Mouse (Mus musculus) kidney, postnatal 25 days (tissue): ENCODE measurements around the gene Rhebl1.
"Not testable (repeated sequence)": the region's sequence is repeated elsewhere in the genome, so short reads cannot be mapped to it uniquely, and the experiment has no call there.

Experiments used
- DNase-seq, 2 experiments: peaks; one replicate each; pipeline ENCODE4 v3.0.0; 2021; ENCODE audit warnings: mixed read lengths in 2 of 2

Gene Rhebl1

DNA sequence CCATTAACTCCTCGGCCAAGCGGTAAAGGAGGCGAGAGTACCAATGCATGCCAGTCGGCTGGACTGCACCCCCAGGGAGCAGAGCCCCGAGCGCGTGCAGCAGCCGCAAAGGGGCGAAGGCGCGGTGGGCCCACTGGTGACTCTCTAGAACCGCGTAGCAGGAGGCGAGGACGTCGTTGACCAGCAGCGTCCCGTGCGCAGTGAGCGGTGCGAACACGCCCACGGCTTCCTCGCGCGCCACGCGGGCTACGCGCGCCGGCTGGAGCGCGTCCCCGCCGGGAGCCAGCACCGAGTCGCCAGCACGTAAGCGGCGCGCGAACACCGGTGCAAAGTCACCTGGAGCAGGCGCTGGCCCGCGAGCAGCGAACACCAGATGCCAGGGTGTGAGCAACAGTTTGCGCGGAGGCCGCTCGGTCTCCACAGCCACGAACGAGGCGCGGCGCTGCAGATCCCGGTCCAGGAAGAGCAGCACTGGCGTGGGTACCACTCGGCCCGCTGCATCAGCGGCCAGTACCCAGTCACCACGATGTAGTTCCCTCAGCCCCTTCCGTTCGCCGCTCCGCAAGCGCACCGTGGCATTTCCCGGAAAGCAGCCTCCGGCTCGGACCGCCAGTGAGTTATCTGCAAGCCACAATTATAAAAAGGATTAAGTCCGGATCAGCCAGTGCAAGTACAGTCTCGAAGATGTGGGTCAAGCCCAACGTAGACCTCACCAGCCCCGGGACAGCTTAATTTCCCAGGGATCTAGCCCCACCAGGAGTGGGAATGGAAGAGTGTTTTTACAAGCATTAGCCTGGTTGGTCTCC is at the start of gene Rhebl1:
Gene Rhebl1 (minus strand): TSS at position 601 of the 806 bp plus-strand sequence.
- peak; percentile 49 to 69 for DNase-seq

DNA sequence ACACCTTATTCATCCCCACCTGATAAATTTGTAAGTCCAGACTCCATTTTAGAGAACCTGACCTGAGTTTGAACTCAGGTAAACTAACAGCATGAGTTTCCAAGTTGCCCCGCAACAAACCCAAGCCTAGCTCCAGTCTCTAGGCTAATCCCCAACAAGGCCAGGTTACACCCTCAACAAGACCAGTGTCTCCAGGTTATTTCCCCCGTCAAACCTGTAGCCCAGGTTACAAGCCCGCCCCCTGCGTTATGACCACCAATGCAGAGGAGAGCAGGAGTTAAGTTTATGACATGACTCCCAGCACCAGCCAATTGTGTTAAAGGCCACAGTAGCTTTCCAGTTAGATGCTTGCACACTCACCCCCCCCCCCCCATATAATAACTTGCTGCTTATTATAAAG is 48.8 kb upstream of the Rhebl1 start:
- DNase-seq, result no peak

DNA sequence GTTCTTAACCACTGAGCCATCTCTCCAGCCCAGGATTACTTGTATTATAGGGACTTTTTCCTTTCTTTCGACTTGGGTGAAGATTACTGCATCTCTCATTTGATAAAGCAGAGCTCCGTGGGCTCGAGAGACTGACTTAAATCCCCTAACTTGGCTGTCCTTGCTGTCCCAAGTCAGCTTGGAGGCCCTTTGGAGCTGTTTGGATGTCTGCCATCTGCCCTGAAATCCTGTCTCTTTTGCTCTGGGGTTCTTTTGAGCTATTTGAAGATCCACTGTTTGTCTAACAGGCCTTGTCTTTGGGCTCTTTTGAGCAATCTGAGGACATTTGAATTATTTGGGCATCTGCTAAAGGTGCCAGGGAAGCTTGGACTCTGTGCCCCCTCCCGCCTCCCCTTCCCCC is 47.7 kb upstream of the Rhebl1 start:
- peak in 1 of 2 experiments; percentile 15 for DNase-seq

DNA sequence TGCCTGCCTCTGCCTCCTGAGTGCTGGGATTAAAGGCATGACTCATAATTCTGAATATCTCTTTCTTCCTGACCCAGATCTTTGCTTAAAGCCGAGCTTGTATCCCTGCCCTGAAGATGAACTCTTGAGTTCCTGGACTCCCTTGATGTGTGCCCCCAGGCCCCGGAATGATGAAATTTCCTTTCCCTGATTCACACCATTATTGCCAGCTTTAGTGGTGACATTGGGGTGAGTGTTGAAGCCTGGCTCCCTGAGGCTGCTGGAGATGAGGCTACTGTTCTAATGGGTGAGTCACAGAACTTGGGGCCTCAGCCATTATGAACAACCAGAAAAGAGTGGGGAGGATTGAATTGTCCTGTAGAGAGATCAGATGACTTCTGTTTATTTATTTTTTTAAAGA is 47.2 kb upstream of the Rhebl1 start:
- DNase-seq, result no peak

DNA sequence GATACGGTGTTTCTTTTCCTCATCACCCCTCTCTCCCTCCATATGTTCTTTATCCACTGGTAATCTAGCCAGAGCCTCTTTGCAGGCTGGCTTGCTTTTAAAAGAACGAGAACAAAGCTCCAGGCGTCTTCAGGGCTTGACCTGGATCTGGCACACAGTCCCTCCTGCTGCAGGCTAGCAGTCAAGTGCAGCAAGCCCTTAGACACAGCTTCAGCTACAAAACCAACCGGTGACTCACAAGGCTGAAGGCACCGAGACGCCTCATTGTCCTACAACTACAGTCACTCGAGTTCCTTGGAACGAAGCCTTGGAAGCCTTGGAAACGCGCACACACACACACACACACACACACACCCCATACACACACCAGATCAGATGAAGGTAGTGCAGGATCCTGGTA is 46.5 kb upstream of the Rhebl1 start:
- no peak for DNase-seq

DNA sequence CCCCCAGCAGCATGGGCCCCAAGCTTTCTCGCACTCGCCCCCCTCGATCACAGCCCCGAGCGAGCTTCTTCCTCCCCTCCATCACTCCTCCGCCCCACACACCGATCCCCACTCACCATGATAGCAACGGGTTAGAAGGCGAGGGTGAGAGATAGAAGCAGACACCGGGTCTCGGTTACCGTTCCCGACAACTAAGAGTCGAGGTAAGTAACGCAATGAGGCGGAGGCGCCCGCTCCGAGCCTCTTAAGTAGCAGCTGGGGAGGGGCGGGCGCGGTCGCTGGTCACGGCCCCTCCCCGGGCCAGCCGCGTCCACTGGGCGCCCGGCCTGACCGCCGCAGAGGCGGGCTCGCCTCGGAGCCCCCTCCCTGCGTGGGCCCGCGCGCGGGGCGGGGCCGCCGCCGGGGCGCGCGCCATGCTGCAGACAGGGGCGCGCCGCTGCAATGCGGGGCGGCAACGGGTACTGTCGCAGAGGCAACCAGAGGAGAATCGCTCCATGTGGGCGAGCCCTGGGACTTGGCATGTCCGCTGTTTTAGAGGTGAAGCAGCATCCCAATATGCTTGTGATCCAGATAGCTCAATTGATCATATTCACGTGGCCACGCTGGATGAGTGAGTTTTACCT is 40.0 kb upstream of the Rhebl1 start, which contains the start of gene Tuba1b:
Gene Tuba1b (minus strand): TSS at position 349 of the 623 bp plus-strand sequence.
- peak; percentile 92 to 96 for DNase-seq

DNA sequence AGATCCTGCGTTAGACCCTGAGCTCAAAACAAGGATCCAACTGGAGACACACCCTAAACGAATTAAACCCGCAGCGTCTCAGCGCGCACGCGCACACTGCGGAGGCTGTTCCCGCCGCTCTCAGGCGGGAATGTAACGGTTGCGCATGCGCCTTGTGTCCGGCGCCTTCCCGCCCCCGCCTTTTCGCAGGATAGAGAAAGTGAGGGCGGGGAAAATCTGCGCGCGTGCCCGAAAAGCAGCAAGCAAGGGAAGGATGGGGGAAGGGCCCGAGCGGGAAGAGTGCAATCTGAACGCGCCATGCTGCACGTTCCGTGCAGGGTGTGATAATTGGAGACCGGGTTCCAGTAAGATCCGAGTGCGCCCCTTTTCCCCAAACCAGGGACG is 39.5 kb upstream of the Rhebl1 start:
- DNase-seq, result peak; percentile 98

DNA sequence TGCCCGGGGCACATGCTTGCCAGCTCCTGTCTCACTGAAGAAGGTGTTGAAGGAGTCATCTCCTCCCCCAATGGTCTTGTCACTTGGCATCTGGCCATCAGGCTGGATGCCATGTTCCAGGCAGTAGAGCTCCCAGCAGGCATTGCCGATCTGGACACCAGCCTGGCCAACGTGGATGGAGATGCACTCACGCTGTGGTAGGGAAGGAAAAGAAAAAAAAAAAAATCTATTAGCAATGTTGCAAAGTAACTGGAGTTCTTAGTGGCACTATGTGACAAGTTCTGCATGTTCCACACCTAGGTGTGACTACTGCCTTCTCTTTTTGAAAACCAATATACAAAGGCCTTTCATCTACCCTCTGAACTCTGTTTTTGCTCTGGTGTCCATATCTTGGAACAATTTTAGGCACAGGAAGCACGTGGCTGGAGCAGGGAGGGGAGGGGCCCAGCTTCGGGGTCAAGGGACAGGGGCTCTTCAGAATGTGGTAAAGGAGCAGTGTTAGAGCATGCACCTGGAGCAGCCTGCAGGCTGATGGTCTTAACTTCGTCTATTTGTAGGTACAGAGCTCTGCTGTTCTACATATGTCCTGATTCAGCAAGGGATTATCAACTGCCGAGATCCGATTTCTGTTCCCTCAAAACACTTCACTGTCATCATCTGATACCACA is 38.8 kb upstream of the Rhebl1 start:
- DNase-seq, result not testable (repeated sequence)

DNA sequence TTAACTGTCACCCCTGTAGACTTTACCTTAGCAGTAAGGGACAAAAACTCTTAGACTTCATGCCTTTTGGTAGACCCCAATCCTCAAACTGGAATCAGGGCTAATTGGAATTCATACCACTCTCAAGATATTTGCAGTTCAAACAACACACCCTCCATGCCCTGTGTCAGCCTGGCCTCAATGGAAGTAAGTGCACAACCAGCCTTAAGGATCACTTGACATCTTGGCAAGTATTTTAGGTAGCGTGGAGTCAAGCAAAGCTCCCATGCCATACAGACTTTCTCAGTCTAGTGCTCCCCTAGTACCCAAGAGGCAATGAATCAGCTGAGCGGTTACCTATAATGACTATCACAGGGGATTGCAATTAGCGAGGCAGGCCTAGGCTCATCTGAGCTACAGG is 36.7 kb upstream of the Rhebl1 start:
- no peak for DNase-seq

DNA sequence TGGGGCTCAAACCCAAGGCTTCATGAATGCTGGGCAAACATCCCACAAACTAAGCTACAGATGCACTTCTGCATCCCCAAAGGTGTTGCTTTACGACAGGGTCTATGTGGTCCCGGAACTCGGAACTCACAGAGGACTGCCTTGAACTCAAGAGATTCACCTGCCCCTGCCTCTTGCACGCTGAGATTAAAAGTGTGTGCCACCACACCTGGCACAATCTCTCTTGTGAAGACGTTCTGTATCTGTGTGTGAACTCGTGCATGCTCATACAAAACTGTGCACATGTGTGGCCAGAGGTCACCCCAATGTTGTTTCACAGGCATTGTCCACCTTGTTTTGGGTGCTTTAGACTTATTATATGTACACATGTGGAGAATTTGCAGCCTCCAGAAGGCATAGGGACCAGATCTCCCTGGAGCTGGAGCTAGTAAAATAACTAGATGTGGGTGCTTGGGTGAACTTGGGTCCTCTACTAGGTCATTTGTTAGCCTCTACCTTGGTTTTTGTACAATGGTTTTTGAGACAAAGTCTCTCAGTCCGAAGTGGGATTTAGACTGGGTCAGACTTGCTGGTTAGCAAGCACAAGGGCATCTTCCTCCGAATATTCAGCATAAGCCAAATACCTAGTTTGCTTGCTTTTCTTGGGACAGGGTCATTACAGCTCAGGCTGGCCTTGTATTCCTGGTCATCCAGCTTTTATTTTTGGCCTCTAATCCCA is 35.8 kb upstream of the Rhebl1 start:
- no peak for DNase-seq

DNA sequence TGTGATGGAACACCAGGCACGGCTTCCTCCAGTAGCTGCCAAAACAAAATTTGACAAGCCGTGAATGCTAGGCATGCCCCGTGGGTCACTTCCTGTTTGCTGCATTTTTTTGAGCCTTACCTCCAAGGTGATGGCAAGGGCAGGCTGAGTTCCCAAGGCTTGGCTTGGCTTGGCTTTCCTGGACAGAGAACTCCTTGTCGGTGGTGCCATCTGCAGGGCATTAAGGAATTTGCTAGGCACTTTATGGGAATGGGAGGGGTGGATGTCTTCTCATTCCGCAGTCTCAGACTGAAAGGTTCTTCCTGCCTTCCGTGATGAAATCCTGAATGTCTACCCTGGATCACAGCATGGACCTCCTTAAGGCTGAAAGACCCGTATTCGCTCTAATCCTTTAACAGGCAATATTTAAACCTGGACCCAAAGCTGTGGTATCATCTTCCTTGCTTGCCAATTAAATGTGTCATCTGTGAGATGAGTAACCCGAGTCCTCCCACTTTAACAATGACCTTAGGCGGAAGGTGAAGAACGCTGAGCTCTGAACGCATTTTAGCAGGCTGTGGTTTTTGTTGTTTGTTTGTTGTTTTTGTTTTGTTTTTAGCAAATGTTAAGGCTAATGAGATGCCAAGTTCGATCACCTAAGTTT is 34.4 kb upstream of the Rhebl1 start:
- DNase-seq, result peak; percentile 92

DNA sequence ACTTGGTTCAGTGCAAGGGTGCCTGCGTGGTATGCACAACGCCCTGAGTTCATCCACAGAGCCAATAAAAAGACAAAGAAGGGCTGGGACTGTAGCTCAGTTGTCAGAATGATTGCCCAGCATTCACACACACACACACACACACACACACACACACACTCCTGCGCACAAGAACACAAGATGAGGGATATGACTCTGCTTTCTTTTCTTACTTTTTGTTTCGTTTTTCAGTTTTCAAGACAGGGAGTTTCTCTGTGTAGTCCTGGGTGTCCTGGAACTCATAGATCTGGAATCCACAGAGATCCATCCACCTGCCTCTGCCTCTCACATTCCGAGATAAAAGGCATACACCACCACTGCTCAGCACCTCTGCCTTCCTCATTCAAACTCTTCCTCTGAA is 33.2 kb upstream of the Rhebl1 start:
- no peak for DNase-seq

DNA sequence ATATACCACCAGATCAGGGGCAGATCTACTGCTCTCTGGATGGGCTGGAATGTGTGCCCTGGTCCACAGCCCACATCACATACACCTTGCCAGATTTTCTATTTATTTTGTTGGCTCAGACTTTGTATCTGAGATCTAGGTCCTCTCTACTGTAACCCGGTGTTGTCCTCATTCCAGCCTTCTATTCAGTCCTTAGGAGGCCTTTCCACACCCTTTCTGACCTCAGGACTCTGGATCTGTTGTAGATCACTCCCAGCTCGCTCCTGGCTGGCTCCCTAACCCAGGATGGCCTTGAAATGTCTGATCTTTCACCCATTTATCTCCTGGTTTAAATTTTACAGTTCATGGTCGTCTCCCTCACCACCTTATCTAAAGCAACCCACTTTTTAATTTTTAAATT is 30.3 kb upstream of the Rhebl1 start:
- peak; percentile 28 to 61 for DNase-seq

DNA sequence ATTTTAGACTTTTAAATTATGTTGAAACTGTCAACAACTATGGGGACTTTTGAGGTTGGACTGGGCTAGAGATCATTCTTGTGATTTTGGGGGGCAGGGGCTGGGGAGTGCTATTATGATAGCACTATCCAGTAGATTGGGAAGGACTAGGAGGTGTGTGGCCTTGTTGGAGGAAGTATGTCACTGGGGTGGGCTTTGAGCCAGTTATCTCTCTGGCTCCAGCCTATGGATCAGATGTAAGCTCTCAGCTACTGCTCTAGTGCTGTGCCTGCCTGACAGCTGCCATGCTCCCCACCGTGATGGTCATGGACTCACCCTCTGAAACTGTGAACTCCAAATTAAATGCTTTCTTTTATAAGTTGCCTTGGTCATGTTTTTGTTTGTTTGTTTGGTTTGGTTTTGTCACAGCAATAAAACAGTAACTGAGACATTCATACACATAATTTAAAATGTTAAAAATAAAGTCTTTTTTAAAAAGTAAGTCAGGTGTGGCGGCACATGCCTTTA is 28.7 kb upstream of the Rhebl1 start:
- DNase-seq, result no peak

DNA sequence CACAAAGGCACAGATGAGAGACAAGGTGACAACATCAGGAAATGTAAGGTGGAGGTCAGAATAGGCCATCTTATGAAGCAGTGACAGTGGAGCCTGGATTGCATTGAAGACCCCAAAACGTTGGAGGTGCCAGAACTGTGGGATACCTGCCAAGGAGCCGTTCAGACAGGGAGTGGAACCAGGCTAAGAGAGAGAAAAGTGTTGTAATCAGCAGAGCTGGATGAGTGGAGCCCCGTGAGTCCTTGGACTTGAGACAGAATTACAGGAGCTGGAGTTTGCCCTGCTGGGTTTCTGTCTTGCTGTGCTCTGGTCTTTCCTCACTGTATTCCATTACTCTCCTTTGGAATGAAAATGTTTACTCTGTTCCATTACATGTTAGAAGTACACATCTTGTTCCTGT is 28.2 kb upstream of the Rhebl1 start:
- peak; percentile 67 to 76 for DNase-seq

DNA sequence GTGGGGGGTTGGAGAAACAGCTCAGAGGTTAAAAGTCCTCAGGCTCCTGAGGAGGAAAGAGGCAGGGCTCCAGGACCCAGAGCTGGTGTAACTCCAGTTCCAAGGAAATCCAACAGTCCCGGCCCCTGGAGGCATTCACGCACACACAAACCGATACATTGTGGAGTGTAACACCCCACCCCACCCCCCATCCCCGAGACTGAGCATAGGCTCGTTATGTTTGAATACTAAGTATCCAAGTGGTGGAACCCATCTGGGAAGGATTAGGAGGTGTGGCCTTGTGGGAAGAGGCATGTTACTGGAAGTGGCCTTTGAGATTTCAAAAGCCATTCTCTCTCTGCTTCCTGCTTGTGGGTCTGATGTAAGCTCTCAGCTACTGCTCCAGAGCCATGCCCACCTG is 27.2 kb upstream of the Rhebl1 start:
- no peak for DNase-seq

DNA sequence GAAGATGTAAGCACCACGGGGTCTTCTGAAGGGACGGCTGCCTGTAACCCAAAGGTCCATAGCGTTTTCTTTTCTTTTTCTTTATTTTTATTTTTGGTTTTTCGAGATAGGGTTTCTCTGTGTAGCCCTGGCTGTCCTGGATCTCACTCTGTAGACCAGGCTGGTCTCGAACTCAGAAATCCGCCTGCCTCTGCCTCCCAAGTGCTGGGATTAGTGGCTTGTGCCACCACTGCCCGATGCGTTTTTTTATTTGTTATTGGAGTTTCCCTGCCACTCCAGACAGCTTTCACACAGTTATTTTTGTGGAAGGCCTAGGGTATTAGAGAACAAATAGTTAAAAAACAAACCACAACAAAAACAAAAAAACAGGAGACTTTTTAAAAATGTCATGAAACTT is 24.2 kb upstream of the Rhebl1 start:
- not testable (repeated sequence) for DNase-seq

DNA sequence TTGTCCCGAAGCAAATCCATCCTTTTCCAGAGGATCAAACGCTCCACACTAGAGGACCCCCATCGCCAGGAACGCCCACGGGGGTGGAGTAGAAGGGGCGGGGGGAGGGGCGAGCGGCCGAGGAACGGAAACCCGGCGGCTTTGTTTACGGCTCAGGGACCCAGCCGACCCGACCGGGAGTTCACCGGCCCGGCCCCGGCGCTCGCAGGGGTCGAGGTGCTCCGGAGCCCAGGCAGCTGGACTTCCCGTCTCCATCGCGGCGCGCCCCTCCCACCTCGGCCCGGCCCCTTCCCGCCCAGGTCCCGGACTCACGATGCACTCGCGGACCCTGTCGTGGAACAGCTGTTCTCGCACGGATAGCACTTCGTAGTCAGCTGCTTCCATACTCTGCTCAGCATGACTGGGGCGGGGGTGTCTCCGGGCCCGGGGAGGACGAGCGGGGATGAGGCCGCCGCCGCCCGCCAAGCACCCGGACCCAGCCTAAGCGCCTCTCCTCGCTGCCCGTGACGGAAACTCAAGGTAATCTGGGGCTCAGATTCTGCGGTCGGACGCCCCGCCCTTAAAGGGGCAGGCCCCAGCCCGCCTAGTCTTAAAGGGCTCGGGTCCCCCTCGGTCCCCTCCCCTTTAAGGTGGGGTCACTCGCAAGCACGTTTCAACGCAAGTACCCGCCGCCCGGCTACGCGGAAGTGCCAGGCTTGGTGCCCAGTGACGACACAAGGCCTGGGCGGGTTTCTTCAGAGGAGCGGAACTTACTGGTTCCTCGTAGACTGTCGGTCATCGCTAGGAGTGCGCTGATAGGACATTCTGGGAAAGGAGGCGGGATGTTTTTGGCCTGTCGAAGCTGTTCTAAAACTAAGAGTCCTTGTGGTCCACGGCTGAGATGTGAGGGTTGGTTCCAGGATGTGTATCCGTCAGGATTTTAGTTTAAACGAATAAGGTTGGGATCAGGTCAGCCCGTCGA is 23.5 kb upstream of the Rhebl1 start, which contains the start of gene Lmbr1l:
Gene Lmbr1l (minus strand): TSS at position 694 of the 961 bp plus-strand sequence.
- DNase-seq, result peak; percentile 99 to 100

DNA sequence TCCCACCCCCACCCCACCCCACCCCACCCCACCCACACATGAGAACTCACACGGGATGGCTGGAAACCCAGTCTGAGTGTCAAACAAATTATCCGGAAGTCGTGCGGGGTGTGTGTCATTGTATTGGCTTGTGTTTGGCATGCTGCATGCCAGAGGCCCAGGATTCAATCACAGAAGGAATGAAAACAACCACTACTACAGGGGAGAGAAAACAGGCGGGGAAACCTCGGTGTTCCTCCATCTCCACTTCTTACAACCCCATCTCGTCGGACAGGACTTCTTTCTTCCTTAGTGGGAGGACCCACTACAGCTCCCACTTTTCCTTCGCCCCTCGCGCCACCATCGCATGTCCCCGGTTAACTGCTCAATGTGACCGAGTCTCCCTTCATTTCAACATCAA is 22.8 kb upstream of the Rhebl1 start:
- DNase-seq, result no peak

DNA sequence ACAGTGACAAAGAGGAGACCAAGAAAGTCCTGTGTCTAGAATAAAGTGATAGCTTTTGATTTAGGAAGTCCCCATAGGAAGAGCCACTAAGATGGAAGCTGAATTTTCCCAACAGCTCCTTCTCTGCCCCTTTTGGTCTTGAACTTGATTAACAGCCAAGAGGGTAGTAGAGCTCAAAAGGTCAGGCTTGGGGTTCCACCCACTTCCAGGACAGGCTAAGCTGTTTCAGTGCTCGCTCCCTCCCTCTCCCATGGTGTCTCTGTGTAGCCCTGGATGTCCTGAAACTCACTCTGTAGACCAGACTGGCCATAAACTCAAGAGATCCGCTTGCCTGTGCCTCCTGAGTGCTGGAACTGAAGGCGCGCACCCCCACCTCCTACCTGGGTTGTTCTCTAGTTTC is 21.7 kb upstream of the Rhebl1 start:
- peak; percentile 33 to 68 for DNase-seq

DNA sequence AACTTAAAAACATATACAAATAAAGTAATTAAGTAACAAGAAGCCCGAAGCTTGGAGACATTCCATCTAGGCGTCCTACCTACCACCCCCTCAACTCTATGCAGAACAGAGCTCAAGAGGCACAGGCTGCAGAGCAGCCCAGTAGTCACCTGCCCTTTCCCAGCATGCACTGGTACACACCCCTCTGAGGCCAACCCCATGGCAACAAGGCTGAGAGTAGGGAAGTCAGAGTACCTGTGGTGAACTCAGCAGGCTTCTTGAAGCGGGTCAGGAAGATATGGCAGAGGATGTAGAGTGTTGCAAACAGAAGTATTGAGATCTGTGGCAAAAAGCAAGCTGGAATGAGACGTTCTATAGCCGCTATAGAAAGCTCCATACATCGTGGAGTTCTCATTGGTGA is 20.6 kb upstream of the Rhebl1 start:
- no peak for DNase-seq
